Mouse (Mus musculus): ENCODE data around the gene Cyp26b1. TPM values are rescaled to one million over a fixed set of nuclear protein-coding genes. Genes with fewer than 3 reads are reported as not detected.

The Cyp26b1 gene
- polyA plus RNA-seq, 1 experiment = 2.4 TPM

GRCm38 (mm10) chr6:84594626-84595025 lies 918 bp upstream of the Cyp26b1 start:
- H3K36me3 ChIP-seq (ENCODE audit: control insufficient read depth, insufficient read depth) = no peaks in the 10 kb centered on the region
- peaks cover 18% of the 10 kb centered on the region for H3K27me3 ChIP-seq (ENCODE audit: control insufficient read depth, insufficient read depth, insufficient read length)
- no peaks in the 10 kb centered on the region for H3K79me2 ChIP-seq (ENCODE audit: control insufficient read depth, insufficient read depth)

GRCm38 (mm10) chr6:84590961-84591745 lies 2.6 kb downstream of the Cyp26b1 start:
- Histone ChIP-seq H3ac (ENCODE audit: control insufficient read depth, insufficient read length) (no peak overlapping the region), H3K79me2 (ENCODE audit: control insufficient read depth, insufficient read depth) (no peaks in the 10 kb centered on the region), H3K4me3 (no peak overlapping the region), H3K27me3 (ENCODE audit: control insufficient read depth, insufficient read depth, insufficient read length) (peaks cover 46% of the 10 kb centered on the region), H3K4me2 (ENCODE audit: low read depth) (no peak overlapping the region), H3K36me3 (ENCODE audit: control insufficient read depth, insufficient read depth) (no peaks in the 10 kb centered on the region)
- TF ChIP-seq TCF12 (IDR thresholded peaks at IDR 0.05; ENCODE audit: insufficient read depth, poor library complexity, severe bottlenecking) (no peak), TCF3 (IDR thresholded peaks at IDR 0.05; ENCODE audit: insufficient read length, low read depth) (no peak), CEBPB (IDR thresholded peaks at IDR 0.05; ENCODE audit: insufficient read depth, poor library complexity, severe bottlenecking) (no peak), POLR2AphosphoS2 (IDR thresholded peaks at IDR 0.05; ENCODE audit: insufficient read length, low read depth) (no peak), E2F4 (IDR thresholded peaks at IDR 0.05; ENCODE audit: insufficient read depth) (no peak), MYOG (IDR thresholded peaks at IDR 0.05; ENCODE audit: control insufficient read depth in 1 of 3, insufficient read depth in 1 of 3, insufficient read length in 2 of 3, low read depth in 2 of 3) (no peak), USF1 (IDR thresholded peaks at IDR 0.05; ENCODE audit: low read depth) (no peak), SRF (IDR thresholded peaks at IDR 0.05; ENCODE audit: control insufficient read depth, insufficient read length, low read depth) (no peak), REST (IDR thresholded peaks at IDR 0.05; ENCODE audit: insufficient read depth, insufficient read length) (no peak), MYOD1 (IDR thresholded peaks at IDR 0.05; ENCODE audit: control insufficient read depth in 1 of 3, insufficient read length in 2 of 3, low read depth in 2 of 3) (no peak), POLR2A (IDR thresholded peaks at IDR 0.05; ENCODE audit: insufficient read length, low read depth) (no peak), MAX (IDR thresholded peaks at IDR 0.05; ENCODE audit: low read depth) (no peak)

More at GRCm38 (mm10) chr6:84594626-84595025, 918 bp upstream of the Cyp26b1 start:
- H3K4me3 ChIP-seq = no peak overlapping the region
- H3K4me2 ChIP-seq (ENCODE audit: low read depth) = no peak overlapping the region
- no peak overlapping the region for H3ac ChIP-seq (ENCODE audit: control insufficient read depth, insufficient read length)
- TF ChIP-seq CEBPB (IDR thresholded peaks at IDR 0.05; ENCODE audit: insufficient read depth, poor library complexity, severe bottlenecking) (no peak), SRF (IDR thresholded peaks at IDR 0.05; ENCODE audit: control insufficient read depth, insufficient read length, low read depth) (no peak), E2F4 (IDR thresholded peaks at IDR 0.05; ENCODE audit: insufficient read depth) (no peak), TCF3 (IDR thresholded peaks at IDR 0.05; ENCODE audit: insufficient read length, low read depth) (no peak), TCF12 (IDR thresholded peaks at IDR 0.05; ENCODE audit: insufficient read depth, poor library complexity, severe bottlenecking) (no peak), MYOD1 (IDR thresholded peaks at IDR 0.05; ENCODE audit: control insufficient read depth in 1 of 3, insufficient read length in 2 of 3, low read depth in 2 of 3) (no peak), USF1 (IDR thresholded peaks at IDR 0.05; ENCODE audit: low read depth) (no peak), REST (IDR thresholded peaks at IDR 0.05; ENCODE audit: insufficient read depth, insufficient read length) (no peak), MYOG (IDR thresholded peaks at IDR 0.05; ENCODE audit: control insufficient read depth in 1 of 3, insufficient read depth in 1 of 3, insufficient read length in 2 of 3, low read depth in 2 of 3) (no peak), POLR2A (IDR thresholded peaks at IDR 0.05; ENCODE audit: insufficient read length, low read depth) (no peak), MAX (IDR thresholded peaks at IDR 0.05; ENCODE audit: low read depth) (no peak)

DNA sequence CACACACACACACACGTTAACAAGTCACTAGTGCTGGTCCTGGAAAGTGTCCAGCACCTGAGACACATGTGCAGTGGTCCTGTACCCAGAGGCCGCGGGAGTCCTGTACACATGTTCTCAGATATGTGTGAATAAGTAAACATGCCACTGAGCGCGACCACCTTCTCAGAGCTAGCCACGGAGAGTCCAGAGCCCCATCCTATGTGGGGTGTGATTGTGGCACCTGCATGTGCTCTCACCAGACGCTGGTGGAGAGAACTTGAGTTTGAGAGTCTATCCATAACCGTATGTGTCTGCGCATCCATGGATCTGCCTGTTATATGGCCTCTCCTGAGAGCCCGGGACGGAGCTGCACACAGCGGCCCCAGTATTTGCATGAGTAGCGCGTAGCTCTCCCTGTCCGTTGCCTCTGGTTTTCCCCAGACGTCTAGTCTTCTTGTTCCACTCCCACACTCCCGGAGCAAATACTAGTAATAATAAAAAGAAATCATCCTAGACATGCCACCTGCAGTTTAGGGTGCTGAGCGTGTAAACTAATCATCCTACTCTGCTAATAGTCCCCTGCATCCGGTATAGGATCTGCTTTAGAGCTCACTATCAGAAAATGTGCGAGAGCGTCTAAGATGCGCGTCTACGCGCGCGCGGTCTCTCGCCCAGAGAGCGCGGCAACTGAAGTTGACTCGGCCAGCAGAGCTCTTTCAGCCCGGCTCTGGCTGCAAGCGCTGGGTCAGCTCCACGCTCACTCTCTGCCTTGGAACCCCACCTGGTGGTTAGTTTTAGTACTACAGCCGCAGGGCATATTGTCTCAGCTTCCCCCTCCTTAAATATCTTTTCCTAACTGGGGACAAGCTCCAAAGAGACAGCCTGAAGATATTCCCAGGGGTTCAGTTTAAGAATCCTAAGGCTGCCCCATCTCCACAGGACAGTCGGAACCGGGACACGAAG lies 3.7 kb downstream of the Cyp26b1 start:
- no peak overlapping the region for H3ac ChIP-seq (ENCODE audit: control insufficient read depth, insufficient read length)
- H3K36me3 ChIP-seq (ENCODE audit: control insufficient read depth, insufficient read depth) = no peaks in the 10 kb centered on the region
- H3K4me3 ChIP-seq = peak overlapping the region; percentile 24
- TF ChIP-seq E2F4 (IDR thresholded peaks at IDR 0.05; ENCODE audit: insufficient read depth) = no peak
- TF ChIP-seq TCF12 (IDR thresholded peaks at IDR 0.05; ENCODE audit: insufficient read depth, poor library complexity, severe bottlenecking) = no peak
- no peak for TF ChIP-seq CEBPB (IDR thresholded peaks at IDR 0.05; ENCODE audit: insufficient read depth, poor library complexity, severe bottlenecking)
- TF ChIP-seq REST (IDR thresholded peaks at IDR 0.05; ENCODE audit: insufficient read depth, insufficient read length) = no peak
- TF ChIP-seq POLR2AphosphoS2 (IDR thresholded peaks at IDR 0.05; ENCODE audit: insufficient read length, low read depth) = no peak
- TF ChIP-seq MYOD1 (IDR thresholded peaks at IDR 0.05; ENCODE audit: control insufficient read depth in 1 of 3, insufficient read length in 2 of 3, low read depth in 2 of 3) = no peak
- TF ChIP-seq USF1 (IDR thresholded peaks at IDR 0.05; ENCODE audit: low read depth) = no peak
- TF ChIP-seq MYOG (IDR thresholded peaks at IDR 0.05; ENCODE audit: control insufficient read depth in 1 of 3, insufficient read depth in 1 of 3, insufficient read length in 2 of 3, low read depth in 2 of 3) = no peak
- no peak for TF ChIP-seq POLR2A (IDR thresholded peaks at IDR 0.05; ENCODE audit: insufficient read length, low read depth)
- TF ChIP-seq TCF3 (IDR thresholded peaks at IDR 0.05; ENCODE audit: insufficient read length, low read depth) = no peak
- no peak for TF ChIP-seq MAX (IDR thresholded peaks at IDR 0.05; ENCODE audit: low read depth)
- TF ChIP-seq SRF (IDR thresholded peaks at IDR 0.05; ENCODE audit: control insufficient read depth, insufficient read length, low read depth) = no peak
- H3K4me2 ChIP-seq (ENCODE audit: low read depth) = peak overlapping the region; percentile 49
- no peaks in the 10 kb centered on the region for H3K79me2 ChIP-seq (ENCODE audit: control insufficient read depth, insufficient read depth)
- peaks cover 57% of the 10 kb centered on the region for H3K27me3 ChIP-seq (ENCODE audit: control insufficient read depth, insufficient read depth, insufficient read length)
